Mouse (Mus musculus): ENCODE data around the gene Abhd16a.

Gene Abhd16a

DNA sequence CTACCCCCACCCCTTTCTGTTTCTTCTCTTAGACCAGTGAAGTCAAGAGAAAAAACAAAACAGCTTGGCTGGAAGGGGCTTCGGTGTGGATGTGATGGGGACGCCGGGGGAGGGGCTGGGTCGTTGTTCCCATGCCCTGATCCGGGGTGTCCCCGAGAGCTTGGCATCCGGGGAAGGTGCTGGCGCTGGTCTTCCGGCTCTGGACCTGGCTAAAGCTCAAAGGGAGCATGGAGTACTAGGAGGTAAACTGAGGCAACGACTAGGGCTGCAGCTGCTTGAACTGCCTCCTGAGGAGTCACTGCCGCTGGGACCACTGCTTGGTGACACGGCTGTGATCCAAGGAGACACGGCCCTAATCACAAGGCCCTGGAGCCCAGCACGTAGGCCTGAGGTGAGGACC, 29.0 kb upstream of the Abhd16a start:
- no peak for DNase-seq

DNA sequence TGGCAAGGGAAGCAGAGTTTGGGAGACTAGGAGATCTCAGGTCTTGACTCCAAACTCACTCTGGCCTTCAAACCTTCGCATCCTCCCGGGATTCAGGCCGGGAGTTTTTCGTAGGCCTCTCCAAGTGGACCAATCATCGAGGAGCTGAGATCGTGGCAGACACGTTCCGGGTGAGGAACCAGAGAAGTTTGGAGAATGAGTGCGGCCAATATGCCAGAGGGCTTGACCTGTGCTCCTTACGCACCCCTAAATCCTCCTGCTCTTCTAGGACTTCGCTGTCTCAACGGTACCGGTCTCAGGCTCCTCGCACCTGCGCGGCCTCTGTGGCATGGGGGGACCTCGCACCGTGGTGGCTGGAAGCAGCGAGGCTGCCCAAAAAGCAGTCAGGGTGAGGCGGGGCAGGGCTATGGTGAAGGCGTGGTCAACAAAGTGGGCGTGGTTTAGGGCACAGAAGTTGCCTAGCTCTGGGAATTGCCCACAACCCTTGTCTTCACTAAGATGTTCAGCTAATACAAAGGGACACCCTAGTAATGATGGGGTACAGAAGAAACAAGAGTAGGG, 28.2 kb upstream of the Abhd16a start:
- DNase-seq, result peak; percentile 35

DNA sequence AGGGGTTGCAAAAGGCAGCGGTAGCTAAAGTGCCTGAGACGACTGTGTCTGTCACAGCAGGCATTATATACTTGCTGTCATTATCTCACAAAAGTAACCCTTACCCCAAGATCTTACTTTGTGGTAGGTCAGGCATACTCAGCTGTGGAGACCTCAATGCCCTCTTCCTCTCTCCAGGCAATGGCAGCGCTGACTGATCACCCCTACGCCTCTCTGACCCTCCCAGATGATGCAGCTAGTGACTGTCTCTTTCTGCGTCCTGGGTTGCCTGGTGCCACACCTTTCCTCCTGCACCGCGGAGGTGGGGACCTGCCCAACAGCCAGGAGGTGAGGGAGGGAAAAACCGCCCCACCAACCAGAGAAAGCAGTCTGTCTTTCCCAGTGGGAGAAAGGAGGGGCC, 27.8 kb upstream of the Abhd16a start:
- DNase-seq, result no peak

DNA sequence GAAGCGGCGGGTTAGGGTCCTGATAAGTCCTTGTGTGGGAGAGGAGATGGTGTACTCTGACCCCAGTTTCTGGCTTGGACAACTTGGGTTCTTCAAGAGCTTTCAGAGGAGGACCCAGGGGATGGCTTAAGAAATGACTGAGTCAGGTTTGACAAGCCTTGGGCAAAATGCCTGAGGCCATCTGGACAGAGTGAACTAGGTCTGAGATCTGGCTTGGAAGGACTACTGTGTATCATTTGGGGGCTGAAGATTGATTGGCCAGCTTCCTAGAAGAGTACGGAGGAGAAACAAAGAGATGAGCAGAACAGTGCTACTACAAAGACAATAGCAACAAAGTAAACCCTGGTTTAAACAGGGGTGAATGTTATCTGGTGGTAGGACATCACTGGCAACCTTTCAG, 25.6 kb upstream of the Abhd16a start:
- no peak for DNase-seq

DNA sequence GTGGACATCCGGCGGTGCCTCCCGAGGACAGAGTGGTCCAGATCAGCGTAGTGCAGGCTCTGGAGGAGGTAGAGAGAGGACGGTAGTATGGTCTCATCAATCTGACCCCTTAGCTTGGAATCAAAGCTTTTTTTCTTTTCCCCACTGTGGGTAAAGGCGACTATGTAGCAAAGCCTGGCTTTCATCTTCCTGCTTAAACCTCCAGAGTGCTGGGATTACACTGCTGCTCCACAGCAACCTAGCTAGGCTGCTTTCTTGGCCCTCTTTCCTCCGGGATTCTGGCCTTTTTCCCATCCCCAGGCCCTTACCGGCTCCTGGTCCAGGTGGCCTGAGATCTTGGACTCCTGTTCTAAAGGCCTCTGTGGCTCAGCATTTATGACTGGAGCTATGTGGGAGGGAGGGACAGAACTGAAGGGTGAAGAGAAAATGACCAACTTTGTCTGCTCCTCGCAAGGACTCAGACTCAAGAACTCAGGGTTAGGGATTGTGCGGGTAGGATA, 24.6 kb upstream of the Abhd16a start:
- no peak for DNase-seq

DNA sequence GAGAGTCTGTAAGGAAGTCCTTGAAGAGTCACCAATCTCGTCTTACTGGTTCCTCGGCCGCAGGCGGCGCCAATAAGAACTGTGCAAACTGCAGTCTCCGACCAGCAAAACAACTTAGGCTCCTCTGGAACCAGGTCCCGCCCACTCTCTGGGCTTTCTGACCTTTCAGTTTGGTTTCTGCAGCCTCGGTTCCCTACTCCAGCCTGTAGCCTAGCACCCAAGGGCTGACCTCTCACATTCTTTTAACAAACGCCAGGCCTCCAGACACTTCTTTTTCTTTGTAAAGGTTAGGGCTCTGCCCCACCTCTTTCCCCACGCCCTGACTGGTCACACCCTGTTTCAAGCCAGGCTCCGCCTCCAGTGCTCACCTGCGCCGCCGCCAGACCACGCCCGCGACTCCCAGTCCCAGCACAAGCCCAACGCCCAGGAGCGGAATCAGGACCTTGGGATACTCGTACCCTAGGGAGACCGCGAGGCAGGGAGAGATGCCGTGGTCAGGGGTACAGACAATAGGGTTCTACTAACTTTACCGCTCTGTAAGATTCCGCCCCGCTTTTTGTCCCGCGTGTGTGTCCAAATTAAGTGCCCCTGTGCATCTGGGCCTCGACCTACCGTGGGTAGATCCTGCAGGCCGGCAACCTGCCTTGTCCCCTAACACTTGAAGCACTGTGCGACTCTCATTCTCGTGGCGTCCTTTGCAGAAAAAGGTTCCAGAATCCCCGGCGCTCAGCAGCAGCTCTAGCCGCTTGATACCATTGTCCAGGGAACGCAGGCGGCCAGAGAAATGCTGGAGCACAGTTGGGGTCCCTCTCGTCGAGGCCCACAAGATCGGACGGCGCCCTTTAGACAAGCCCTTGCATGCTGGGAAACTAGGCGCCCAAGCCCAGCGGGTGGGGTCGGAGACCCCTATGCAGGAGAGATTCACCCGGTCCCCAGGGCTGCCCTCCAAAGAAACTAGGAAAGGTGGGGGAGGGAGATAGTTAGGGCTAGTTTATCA, 23.8 kb upstream of the Abhd16a start, which contains the start of gene Ly6g6c:
Gene Ly6g6c, plus strand, starts transcription at position 438 of the 997 bp plus-strand sequence.
- peak; percentile 84 for DNase-seq

DNA sequence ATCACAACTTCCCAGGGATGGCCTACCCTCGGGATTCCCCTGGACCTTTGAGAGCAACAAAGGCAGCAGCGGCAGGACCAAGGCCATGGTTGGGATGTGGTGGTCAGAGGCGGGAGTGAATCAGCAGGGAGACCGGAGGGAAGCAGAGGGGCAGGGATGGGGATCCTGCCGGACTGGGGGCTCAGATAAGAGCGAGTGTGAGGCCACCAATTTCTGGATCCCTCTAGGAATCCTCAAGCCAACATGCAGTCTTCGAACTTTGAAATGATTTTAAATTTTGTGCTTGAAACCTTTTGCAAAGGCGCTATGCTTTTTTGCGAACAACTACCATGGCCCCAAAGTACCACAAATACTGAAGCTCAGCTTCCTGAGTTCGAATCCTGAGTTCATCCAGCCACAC, 23.0 kb upstream of the Abhd16a start, which contains the start of gene Mpig6b:
Gene Mpig6b, minus strand, starts transcription at position 101 of the 400 bp plus-strand sequence.
- no peak for DNase-seq

DNA sequence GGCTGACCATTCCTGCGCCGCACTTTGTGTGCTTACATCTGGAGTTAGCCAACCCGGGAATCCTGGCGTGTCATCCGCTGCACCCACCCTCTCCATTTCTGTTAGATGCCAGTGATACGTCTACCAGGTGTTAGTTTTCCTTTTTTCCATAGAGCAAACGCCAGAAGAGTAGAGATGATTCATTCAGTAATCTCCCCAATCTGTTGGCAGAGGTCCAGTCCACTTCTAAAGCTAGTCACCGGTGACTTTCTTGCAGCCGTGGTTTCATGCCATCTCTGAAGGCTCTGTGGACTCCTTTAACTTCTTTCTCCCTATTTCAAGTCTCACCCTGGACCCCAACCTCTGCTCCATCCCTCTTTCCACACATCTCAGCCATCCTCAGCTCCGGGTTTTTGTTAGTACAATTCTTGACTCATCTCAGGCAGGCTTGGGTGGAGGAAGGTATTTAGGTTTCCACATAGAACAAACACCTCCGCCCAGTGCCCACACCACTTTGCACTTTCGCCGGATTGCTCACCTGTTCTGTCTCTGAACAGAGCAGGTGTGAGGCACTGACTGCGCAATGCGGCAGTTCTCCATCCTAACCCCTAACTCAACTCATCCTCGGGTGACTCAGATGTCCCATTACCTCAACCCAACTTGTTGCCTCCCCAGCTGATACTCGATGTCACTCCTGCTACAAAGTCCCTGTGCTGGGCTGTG, 20.7 kb upstream of the Abhd16a start:
- DNase-seq, result no peak

DNA sequence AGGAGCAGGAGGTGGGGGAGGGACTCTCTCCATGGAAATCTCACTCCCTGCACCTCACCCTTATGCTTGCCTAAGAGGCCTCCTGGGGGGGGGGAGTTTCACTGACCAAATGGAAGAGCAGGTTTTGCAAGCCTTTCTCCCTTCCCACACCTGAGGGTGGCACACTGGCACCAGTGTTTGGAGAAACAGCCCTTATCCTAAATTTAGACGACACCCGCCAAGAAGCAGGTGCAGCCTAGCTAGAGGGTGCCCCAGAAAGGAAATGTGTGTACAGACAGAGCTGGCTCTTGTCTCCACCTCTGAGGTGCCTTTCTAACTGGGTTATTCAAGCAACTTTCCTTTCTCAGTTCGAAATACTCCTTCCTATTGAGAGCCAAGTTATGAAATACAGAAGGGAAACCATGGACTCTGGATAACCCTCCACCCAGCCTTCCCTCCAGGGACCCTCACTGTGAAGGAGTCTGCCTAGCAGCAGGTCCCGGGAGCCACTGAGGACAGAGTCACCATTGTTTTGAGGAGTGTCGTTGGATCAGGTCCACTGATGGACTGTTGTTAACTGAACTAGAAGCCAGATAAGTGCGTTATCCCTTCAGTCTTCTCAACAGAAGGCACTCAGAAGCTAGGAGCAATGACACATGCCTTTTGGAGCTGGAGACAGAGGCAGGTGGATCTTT, 18.4 kb upstream of the Abhd16a start:
- no peak for DNase-seq

DNA sequence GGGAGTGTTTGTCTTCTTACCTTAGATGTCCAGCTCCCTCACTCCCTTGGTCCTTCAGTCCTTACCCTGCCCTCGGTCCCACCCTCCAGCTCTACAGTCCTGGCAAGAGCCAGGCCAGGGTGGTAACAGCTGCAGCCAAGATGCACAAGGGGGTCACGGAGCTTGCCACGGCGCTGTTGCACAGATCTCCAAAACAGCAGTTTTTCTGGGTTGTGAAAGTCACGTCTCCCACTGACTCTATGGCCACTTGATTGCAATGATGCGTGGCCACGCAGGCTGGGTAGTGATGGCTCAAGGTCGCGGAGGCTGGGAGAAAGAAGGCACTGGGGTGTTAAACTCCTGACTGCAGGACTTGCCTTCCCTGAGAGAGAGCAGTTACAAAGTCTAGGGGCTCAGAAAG, 17.6 kb upstream of the Abhd16a start:
- DNase-seq, result no peak

DNA sequence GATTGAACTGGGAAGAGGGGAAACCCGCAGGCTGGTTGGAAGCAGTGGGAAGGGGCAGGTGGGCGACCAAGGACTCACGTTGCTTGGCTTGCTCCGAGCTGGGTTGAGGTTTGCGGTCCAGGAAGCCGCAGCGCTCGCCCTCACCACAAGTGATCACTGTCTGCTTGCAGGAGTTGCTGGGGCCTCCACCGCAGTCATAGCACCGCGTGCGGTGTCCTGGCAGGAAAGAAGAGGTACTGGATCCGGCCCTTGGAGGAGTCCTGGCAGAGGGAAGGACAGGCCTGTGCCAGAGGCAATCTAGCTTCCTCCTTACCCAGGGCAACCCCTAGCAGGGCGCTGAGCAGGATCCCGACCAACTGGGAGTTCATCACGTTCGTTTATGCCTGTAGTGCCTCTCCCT, 15.0 kb upstream of the Abhd16a start:
- no peak for DNase-seq

DNA sequence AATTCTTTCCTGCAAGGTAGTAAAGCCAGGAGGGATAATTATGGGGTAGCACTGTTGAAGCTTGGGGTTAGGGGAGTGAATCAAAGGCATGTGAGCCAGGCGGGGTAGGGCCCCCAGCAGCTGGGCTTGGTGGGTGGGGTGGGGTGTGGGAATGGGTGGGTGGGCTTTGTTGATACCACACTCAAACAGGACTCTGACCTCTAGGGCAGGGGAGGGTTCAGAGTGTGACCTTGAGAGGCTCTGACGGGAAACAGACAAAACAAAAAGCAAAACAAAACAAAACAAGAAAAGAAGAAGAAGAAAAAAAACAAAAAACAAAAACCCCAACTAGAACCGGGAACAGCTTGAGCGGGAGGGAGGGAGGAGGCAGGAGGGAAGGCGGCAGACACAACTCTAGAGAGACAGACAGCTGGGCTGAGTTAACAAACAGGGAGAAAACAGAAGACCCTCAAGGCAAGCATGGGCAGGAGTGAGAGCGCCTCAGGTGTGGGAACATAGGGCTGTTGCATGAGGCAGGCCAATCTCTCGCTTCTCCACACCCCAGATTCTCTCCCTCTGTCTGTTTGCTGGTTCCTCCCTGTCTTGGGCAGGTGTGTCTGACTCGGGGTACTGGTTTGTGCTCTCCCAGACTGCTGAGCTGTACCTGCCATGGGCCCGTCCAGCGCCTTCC, 12.4 kb upstream of the Abhd16a start, which contains the start of gene Ly6g6e:
Gene Ly6g6e, plus strand, starts transcription at position 396 of the 670 bp plus-strand sequence.
- no peak for DNase-seq

DNA sequence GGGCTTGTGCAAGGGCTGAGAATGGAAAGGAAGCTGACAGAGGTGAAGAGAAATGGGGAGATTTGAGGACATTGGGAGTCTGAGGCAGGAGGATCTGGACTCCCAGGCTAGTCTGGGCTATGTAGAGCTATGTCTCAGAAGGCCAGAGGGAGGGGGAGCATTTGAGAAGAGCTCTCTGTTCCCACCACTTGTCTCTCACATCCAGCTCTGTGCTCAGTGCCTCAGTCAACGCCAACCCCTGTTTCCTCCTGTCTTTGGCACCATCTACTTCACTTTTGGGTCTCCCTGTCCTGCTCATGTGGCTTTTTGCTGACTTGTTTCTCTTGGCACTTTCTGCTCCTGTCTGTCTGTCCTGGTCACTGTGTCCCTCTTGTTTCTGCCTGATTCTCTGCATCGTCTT, 11.8 kb upstream of the Abhd16a start:
- no peak for DNase-seq

DNA sequence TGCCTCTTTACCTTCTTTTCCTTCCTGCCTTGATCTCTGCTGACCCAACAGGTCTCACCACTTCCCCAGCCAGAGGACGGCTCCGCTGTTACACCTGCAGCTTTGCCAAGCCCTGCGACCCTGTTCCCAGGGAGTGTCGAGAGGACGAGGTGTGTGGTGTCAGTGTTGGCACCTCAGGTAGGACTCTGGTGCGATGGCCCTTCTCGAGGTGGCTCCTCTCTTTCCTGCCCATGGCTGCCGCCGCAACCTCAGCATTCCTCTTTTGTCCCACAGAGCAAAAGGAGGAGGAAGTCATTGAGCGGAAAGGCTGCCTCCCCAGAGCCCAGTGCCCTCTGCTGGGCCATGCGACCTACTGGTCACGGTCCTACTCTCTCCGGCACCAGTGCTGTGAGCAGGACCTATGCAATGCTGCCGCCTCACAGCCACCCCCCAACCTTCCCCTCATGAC, 11.3 kb upstream of the Abhd16a start, which contains the start of gene Ly6g6d:
Gene Ly6g6d, minus strand, starts transcription at position 280 of the 448 bp plus-strand sequence.
- DNase-seq, result peak; percentile 75

DNA sequence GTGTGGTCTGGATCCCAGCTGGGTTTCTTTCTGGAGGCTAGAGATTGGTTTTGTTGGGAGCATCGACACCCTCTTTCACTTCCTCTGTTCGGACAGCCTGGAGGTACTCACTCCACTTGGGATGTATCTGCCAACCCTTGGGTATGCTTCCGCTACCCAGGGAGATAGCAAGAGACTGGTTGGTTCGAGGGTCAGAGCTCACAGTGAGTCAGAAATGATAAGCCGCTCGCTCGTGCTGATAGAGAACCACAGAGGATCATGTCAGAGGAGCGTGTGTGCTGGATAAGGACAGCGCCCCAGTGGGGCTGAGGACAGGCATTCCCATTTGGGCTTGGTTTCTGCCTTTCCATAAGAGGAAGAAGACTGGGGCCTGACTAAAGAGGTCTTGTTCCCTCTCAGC, 9.3 kb upstream of the Abhd16a start:
- no peak for DNase-seq

DNA sequence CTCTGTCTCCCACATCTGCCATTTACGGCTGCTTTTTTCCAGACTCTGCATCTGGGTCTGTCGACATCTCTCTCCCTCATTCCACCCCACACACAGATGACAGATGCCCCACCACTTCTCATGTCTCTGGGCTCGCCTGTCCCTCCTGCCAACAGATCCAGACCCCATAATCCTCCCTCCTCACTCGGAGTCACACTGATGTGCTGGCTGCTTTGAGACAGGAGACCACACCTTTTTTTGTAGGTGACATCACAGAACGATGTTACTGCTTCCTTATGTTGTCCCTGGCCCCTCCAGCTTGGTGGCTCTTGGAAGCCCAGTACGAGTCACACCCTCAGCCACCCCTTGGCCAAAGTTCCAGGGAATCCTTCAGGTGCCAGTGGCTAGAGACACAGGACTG, 8.8 kb upstream of the Abhd16a start:
- no peak for DNase-seq

DNA sequence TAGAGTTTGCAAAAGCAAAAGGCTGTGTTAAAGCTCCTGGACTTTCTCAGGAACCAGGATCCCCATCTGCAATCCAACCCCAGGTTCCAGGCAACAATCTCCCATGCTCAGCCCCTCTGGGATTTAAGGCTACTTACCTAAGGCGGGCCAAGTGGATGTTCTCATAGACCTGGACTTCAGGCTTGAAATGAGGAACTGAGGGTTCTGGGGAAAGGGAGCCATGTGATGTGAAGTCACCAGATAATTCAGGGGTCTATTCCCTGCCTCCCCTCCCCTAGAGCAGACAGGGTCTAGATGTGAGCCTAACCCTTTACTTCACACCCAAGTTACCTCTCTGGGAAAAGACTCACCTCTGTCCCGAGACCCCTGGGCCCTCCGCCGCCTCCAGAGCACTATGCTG, 8.4 kb upstream of the Abhd16a start:
- DNase-seq, result no peak

DNA sequence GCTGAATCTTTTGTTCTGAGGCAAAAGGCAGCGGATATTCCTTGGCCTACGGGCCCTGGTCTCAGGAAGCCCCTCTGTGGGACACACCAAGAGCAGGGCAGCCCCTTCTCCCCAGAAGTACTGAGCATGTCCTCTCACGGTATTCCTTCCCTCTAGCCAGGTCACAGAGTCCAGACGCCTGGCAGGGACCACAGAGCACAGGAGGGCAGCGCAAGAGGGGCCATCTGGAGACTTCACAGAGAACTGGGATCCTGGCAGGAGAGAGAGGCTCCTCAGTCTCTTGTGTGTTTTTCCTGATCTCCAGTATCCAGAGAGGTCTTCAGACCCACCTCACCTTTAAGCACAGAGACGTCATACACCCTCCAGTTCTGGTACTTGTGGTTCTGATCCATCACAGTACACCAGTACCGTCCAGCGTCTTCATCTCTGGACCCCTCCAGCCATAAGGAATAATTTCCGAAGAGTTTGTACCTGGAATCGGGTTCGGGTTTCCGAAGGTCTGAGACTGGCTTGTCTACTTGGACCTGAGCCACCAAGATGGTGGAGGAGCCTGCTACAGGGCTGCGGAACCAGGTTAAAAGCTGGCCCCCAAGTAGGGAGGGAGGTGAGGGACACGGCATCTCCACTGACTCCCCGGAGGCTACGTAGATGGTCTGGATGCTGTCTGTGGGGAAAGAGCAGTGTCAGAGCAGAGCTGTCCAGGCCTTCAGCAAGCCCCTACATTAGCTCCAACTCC, 6.1 kb upstream of the Abhd16a start:
- DNase-seq, result no peak

DNA sequence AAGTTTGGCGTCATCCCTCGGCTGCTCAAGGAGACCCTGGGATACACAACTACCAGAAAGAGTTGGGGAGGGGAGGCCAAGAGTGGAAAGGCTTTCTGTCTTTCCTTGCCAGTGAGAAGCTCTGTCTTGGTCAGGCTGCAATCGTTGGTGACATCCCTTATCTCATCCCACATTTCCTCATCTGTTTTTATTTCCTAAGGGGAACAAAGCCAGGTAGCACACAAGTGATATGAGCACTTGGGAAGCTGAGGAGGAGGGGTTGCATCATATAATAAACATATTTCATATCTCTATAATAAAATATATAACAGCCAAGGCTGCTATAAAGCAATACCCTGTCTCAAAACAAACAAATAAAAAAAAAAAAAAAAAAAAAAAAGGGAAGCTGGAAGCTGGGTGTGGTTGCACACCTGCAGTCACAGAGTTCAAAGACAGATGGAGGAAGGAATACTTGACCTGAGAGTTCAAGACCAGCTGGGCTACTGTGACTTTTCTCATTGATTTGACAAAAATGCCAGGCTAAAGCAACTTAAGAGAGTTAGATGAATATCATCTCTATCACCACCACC, 5.0 kb upstream of the Abhd16a start:
- no peak for DNase-seq

DNA sequence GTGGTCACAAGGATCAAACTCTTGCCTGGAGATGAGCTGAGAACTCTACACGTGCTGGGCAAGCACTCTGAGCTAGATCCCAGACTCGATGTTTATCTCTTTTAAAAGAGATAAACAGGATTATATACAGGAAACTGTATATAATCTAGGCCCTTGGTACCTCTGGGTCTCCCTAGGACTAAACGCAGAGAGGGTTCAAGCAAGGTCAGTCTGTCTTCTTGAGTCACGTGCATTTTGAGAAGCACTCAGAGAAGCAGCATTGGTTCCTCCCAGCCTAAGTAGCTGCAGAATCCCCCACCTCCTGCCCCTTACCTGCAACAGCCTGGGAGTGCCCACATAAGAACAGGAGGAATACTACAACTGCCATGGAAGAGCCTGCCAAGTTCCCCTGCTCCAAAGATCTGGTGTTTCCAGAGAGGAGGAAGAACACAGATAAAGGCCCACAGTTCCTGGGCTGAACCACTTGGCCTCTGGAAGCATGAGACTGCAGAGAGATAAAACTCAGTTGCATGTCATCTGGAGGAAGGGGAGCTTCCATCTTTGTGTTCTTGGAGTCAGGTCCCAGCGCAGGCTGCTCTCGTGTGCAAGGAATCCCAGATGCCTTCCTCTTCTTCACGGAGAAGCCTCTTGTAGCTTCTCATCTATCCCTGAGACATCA, 3.7 kb upstream of the Abhd16a start, which contains the start of gene Ly6g6f:
Gene Ly6g6f, minus strand, starts transcription at position 403 of the 658 bp plus-strand sequence.
- no peak for DNase-seq

Measured in kidney, adult 11 months (tissue).